Mouse (Mus musculus): Measurements from ENCODE around the gene Tdp1.

Tdp1 gene

DNA sequence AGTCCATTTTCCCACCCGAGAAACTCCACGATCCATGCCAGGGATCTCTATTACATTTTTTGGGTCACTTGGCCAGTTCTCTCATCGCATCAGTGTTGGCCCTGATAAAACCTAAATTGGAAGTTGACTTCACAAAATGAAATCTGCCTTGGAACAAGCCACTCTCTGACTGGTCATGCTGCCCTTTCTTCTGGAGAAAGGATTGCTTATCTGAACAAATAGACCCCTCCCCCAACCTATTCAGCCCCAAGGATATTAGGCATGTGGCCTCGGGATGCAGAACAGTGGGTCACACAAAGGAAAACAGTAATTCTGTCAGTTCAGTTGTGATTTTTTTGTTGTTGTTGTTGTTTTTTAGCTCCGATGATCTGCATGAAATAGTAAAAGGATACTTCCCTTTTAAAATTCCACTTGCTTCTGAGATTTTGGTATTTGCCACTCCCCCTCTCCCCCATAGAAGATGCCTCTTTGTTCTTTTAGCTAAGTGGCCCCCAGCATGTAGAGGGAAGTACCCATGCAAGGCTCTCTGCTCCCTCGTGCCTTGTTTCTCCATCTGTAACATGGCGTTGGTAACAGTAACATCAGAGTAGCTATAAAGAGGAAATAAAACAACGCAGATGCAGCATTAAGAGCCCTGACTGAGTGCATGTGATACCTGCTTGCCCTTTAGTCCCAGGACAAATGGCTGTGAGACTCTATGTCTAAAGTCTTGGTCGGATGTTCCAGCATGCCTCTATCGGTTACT, 109.0 kb downstream of the Tdp1 start:
- DNase-seq (ENCODE audit: inconsistent age in 2 of 2, low spot score in 1 of 2): no peak

DNA sequence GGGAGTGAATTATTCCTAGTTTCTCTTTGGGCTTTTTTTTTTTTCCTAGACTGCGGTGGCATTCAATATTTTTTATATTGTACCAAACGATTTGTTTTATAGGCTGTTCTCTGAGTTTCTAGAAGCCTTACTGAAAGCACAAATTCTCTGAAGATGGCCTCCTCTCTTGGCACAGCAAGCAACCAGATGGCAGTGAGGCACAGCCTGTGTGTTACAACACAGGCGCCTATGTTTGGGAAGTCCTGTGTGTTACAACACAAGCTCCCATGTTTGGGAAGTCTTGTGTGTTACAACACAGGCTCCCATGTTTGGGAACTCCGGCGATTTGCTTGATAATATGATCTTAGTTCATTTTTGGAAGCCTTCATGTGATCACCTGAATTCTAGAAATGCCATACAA, 111.6 kb downstream of the Tdp1 start:
- no peak for DNase-seq (ENCODE audit: inconsistent age in 2 of 2, low spot score in 1 of 2)

DNA sequence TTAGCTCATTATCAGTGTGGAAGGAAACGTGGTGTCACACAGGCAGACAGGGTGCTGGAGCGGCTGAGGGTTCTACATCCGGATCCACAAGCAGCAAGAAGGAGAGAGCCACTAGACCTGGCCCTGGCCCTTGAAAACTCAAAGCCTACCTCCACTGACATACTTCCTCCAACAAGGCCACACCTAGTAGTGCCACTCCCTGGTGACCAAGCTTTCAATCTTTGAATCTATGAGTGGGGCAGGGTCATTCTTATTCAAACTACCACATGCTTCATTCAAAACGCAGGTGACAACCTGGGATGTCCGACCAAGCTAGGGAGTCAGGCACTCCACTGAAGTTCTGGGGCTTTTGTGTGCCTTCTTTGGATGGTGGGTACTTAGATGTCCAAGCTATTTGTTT, 115.4 kb downstream of the Tdp1 start:
- no peak for DNase-seq (ENCODE audit: inconsistent age in 2 of 2, low spot score in 1 of 2)

DNA sequence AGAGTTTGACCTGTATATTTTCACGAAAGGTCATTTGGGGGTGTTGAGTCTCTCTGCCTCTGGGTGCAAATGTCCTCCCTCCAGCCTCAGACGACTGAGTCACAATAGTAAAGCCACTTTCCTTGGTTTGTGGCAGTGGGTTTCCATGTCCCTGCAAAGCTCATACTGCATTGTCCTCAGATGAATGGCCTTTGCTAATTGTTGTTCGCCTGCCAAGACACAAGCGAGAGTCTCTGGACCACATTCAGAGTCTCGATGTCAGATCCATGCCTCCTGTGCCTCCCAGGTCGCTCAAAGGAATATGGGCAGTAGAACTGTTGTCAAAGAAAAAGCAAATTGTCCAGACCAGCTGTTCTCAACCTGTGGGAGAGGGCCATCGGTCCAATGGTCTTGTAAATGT, 116.1 kb downstream of the Tdp1 start:
- DNase-seq (ENCODE audit: inconsistent age in 2 of 2, low spot score in 1 of 2): no peak

DNA sequence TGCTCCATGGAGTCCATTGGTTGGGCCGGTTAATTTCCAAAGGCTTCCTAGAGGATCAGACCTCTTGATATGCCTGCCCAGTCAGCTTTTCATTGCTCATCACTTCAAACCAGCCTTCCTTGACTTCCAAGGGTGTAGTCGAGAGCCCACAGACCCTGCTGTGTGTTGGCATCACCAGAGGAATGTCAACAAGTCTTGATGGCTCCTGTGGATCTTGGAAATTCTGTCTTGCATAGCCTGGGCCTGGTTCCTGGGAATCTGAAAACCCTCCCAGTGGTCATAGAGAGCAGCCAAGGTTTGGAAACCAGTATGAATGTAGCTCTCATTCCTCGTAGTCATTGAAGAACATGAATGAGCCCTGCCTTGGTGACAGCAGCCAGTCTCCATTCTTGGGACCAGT, 116.9 kb downstream of the Tdp1 start:
- no peak for DNase-seq (ENCODE audit: inconsistent age in 2 of 2, low spot score in 1 of 2)

DNA sequence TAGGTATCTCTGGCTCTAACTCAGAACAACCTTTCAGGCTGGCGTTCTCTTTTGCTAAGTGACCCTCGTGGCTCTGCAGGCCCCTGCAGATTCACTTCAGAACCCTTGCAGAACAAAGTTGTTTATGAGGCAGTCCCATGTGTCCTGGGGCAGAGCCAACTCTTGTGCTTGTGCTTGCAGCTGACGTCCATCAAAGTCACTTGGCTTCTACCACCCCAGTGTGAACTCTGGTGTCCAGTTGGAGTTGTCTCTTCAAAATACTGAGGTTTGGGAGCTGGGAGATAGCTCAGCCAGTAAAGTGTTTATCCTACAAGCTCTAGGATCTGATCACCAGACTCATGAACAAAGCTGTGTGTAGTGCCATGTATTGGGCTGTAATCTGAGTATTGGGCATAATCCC, 117.6 kb downstream of the Tdp1 start:
- no peak for DNase-seq (ENCODE audit: inconsistent age in 2 of 2, low spot score in 1 of 2)

DNA sequence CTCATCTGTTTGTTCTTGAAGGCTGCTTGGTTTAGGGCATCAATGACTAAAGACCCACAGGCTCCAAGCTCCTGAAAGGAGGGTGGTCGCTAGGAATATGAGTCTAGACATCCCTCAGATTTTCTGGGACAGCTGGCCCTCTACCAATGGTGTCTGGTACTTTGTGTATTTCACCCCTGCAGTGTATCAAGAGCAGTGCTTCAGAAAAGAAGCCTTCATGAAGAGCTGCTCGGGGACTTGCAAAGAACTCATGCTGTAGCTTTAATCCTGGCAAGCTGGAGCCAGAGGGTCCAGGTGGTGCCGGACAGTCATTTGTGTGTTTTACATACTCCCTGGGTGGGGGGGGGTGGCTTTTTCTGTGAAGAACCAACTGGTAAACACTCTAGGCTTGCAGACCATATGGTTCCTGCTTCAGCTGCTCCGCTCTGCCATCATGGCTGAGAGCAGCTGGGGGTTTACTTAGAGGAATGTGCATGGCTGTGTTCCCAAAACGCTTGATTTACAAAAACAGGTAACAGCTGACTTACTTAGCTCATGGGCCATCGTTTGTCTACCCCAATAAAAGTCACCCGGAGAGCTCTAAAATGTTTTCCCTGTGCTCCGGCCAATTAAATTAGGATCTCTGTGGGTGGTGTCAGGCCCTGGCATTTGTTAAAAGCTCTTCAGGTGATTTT, 118.7 kb downstream of the Tdp1 start:
- no peak for DNase-seq (ENCODE audit: inconsistent age in 2 of 2, low spot score in 1 of 2)

All from adrenal gland, adult (tissue).